12 mouse cellular contexts compared by ENCODE assay signal in the genomic region with DNA sequence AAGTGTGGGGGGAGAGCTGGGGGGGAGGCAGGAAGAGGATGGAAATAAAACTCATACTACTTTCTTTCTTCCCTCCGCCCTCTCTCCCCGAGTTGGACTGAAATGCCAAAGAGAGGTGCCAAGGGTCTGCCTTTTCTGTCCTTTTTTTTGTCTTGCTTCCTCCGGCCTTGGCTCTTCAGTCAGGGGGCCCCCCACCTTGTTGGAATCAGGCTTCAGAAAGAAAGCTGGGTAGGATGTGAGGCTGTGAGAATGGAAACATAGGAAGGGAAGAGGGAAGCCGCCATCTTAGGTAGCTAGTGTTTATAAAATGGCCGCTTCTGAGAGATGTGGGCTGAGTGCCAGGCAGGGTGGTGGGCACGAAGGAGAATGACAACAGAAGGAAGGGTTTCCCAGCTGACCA. TPM values are rescaled to one million over a fixed set of nuclear protein-coding genes. Genes with fewer than 3 reads are reported as not detected.
A peak's percentile ranks its signal among the peaks of the same experiment; 100 is the strongest.
DNase-seq lines count a peak whose midpoint lies in the region; ATAC-seq lines count a peak whose summit lies in the region.
"Had no signal": no experiment of that assay in that cellular context is flagged by ENCODE, and none has a peak within 500 bp of the region (broad histone marks: within the 10 kb centered on the region; RNA-seq: fewer than 3 reads in every experiment).

No protein-coding gene starts in this region.

- peaks cover 32% of the 10 kb centered on the region for H3K27me3 ChIP-seq in neural tube, embryonic 11.5 days (ENCODE audit: control insufficient read depth, insufficient read depth, low read length)
- H3K27me3 ChIP-seq in hindbrain, embryonic 16.5 days (replicated peaks; ENCODE audit: control insufficient read depth, insufficient read depth, low read length): no peaks in the 10 kb centered on the region
- H3K27me3 ChIP-seq in neural tube, embryonic 15.5 days (replicated peaks): no peaks in the 10 kb centered on the region; the same call in 1 of the 2 replicates
- peaks cover 95% of the 10 kb centered on the region for H3K27me3 ChIP-seq in liver, embryonic 12.5 days (replicated peaks)

- peak; percentile 65 for DNase-seq in cerebellum, adult 9-11 months
- no peak for DNase-seq in cerebellum, adult 9-10 months
- no peak for DNase-seq in neural tube, embryonic 11.5 days (ENCODE audit: low spot score)
- no peak for DNase-seq in neural tube, embryonic 10.5 days (ENCODE audit: extremely low spot score, low spot score)
- DNase-seq: kidney, postnatal 25 days; lung, postnatal 14 days had no signal

- H3K36me3 ChIP-seq in neural tube, embryonic 11.5 days (ENCODE audit: control insufficient read depth, insufficient read depth, low read length): 0 out of 2 replicates have a peak, but pooled peaks cover 2% of the 10 kb centered on the region
- peaks cover 13% of the 10 kb centered on the region for H3K36me3 ChIP-seq in hindbrain, embryonic 16.5 days (ENCODE audit: control insufficient read depth, insufficient read depth, low read length)
- peaks cover 34% of the 10 kb centered on the region for H3K36me3 ChIP-seq in neural tube, embryonic 15.5 days
- H3K36me3 ChIP-seq in liver, embryonic 12.5 days: no peaks in the 10 kb centered on the region
- H3K36me3 ChIP-seq: intestine, embryonic 15.5 days had no signal

- WGBS in neural tube, embryonic 11.5 days: 82% methylated on average over 6 of the region's 6 CpGs
- WGBS in hindbrain, embryonic 16.5 days: 34% methylated on average over 6 of the region's 6 CpGs
- WGBS in neural tube, embryonic 15.5 days: 27% methylated on average over 6 of the region's 6 CpGs
- WGBS in liver, embryonic 12.5 days (ENCODE audit: insufficient replicate concordance): 68% methylated on average over 6 of the region's 6 CpGs

- 0 out of 2 replicates have a peak overlapping the region, but pooled peaks have one; percentile 6 for H3K9ac ChIP-seq in neural tube, embryonic 11.5 days (ENCODE audit: low read length)
- H3K9ac ChIP-seq in hindbrain, embryonic 16.5 days (ENCODE audit: low read depth, low read length): peak overlapping the region; percentile 28; the same call in 1 of the 2 replicates
- no peak overlapping the region for H3K9ac ChIP-seq in neural tube, embryonic 15.5 days (replicated peaks)
- H3K9ac ChIP-seq in liver, embryonic 12.5 days: no peak overlapping the region
- H3K9ac ChIP-seq: intestine, embryonic 15.5 days had no signal

- no peak overlapping the region for H3K4me2 ChIP-seq in neural tube, embryonic 11.5 days (ENCODE audit: low read depth)
- peak overlapping the region; percentile 34 for H3K4me2 ChIP-seq in hindbrain, embryonic 16.5 days (ENCODE audit: low read length)
- H3K4me2 ChIP-seq in neural tube, embryonic 15.5 days: peak overlapping the region; percentile 62
- H3K4me2 ChIP-seq in liver, embryonic 12.5 days: no peak overlapping the region
- H3K4me2 ChIP-seq: intestine, embryonic 15.5 days; liver, embryonic 11.5 days had no signal

- H3K27ac ChIP-seq in neural tube, embryonic 11.5 days (ENCODE audit: low read depth, low read length): peak overlapping the region; percentile 80
- peak overlapping the region; percentile 95 for H3K27ac ChIP-seq in hindbrain, embryonic 16.5 days (ENCODE audit: low read depth, low read length)
- H3K27ac ChIP-seq in neural tube, embryonic 15.5 days (replicated peaks): peak overlapping the region; percentile 98
- no peak overlapping the region for H3K27ac ChIP-seq in liver, embryonic 12.5 days
- H3K27ac ChIP-seq: intestine, embryonic 15.5 days had no signal

- no peak for ATAC-seq in neural tube, embryonic 11.5 days (ENCODE audit: insufficient read depth, low FRiP score, low TSS enrichment)
- ATAC-seq in hindbrain, embryonic 16.5 days: peak; percentile 15
- ATAC-seq in neural tube, embryonic 15.5 days (ENCODE audit: low FRiP score): peak; percentile 17
- no peak for ATAC-seq in liver, embryonic 12.5 days
- ATAC-seq in activated CD4-positive, CD25-positive, alpha-beta regulatory T cell, adult 4 months: no peak
- ATAC-seq: intestine, embryonic 15.5 days had no signal

- H3K4me1 ChIP-seq in neural tube, embryonic 11.5 days (ENCODE audit: control insufficient read depth, insufficient read depth, low read length): peaks cover 38% of the 10 kb centered on the region
- H3K4me1 ChIP-seq in hindbrain, embryonic 16.5 days (ENCODE audit: control insufficient read depth, insufficient read depth, low read depth, low read length): peaks cover 58% of the 10 kb centered on the region
- H3K4me1 ChIP-seq in neural tube, embryonic 15.5 days: peaks cover 89% of the 10 kb centered on the region
- no peaks in the 10 kb centered on the region for H3K4me1 ChIP-seq in liver, embryonic 12.5 days
- H3K4me1 ChIP-seq: intestine, embryonic 15.5 days had no signal

- no peaks in the 10 kb centered on the region for H3K9me3 ChIP-seq in neural tube, embryonic 11.5 days (ENCODE audit: control insufficient read depth, low read length)
- H3K9me3 ChIP-seq in hindbrain, embryonic 16.5 days (ENCODE audit: control insufficient read depth, low read length): no peaks in the 10 kb centered on the region
- H3K9me3 ChIP-seq in neural tube, embryonic 15.5 days (replicated peaks): no peaks in the 10 kb centered on the region
- no peaks in the 10 kb centered on the region for H3K9me3 ChIP-seq in liver, embryonic 12.5 days (replicated peaks)
- H3K9me3 ChIP-seq: intestine, embryonic 15.5 days had no signal

- H3K4me3 ChIP-seq in neural tube, embryonic 11.5 days (ENCODE audit: low read depth, low read length): no peak overlapping the region
- H3K4me3 ChIP-seq in hindbrain, embryonic 16.5 days (ENCODE audit: low read length): no peak overlapping the region
- no peak overlapping the region for H3K4me3 ChIP-seq in neural tube, embryonic 15.5 days (replicated peaks)
- H3K4me3 ChIP-seq in liver, embryonic 12.5 days: no peak overlapping the region
- H3K4me3 ChIP-seq: intestine, embryonic 15.5 days had no signal

RNA-seq across cellular contexts. Expression of a gene that starts 32.1 kb away (rescaled TPM):
- 0.27 and 1.2 TPM in 2 replicates for polyA plus RNA-seq in neural tube, embryonic 11.5 days (2014; fragmentation: Nextera tagmentation; extraction: Ambion mirVana)
- 0.52 and 0.99 TPM in 2 replicates for polyA plus RNA-seq in hindbrain, embryonic 16.5 days (2015; fragmentation: Nextera tagmentation; extraction: Ambion mirVana)
- 0.78 and 0.83 TPM in 2 replicates for polyA plus RNA-seq in neural tube, embryonic 15.5 days (2015; fragmentation: Nextera tagmentation; extraction: Ambion mirVana)
- 14.5 and 16.0 TPM in 2 replicates for polyA plus RNA-seq in liver, embryonic 12.5 days (2016; fragmentation: Nextera tagmentation; extraction: Ambion mirVana)
- not detected for polyA plus RNA-seq in activated CD4-positive, CD25-positive, alpha-beta regulatory T cell, adult 4 months (2017; shearing (Covaris generic))

Comparison
In these comparisons a context has a peak if more than half of its experiments do, and no peak if none do; other contexts are left out.
1. ATAC-seq: peak in hindbrain, embryonic 16.5 days (single experiment) and neural tube, embryonic 15.5 days (single experiment); none in neural tube, embryonic 11.5 days (single experiment), liver, embryonic 12.5 days (single experiment) and activated CD4-positive, CD25-positive, alpha-beta regulatory T cell, adult 4 months (single experiment).
2. H3K4me2 ChIP-seq: peak in hindbrain, embryonic 16.5 days (single experiment) and neural tube, embryonic 15.5 days (single experiment); none in neural tube, embryonic 11.5 days (single experiment) and liver, embryonic 12.5 days (single experiment).
3. H3K9ac ChIP-seq: peak in neural tube, embryonic 11.5 days (single experiment) and hindbrain, embryonic 16.5 days (single experiment); none in neural tube, embryonic 15.5 days (single experiment) and liver, embryonic 12.5 days (single experiment).